Mouse (Mus musculus) liver, embryonic 14.5 days (tissue): ENCODE results near the gene Car3. TPM values are rescaled to one million over a fixed set of nuclear protein-coding genes. Genes with fewer than 3 reads are reported as not detected.

Experiments
- ATAC-seq: fragments of 200-750 bp; cut with Nextera tagmentation; 2 replicates; pipeline ENCODE4 v1.8.0; 2017; ENCODE audit warnings: moderate number of reproducible peaks, mild to moderate bottlenecking, moderate library complexity; ENCODE audit not compliant: insufficient read depth
- DNase-seq, 3 experiments: peaks; one replicate each; pipeline ENCODE4 v3.0.0-alpha.2; 2012 to 2013; ENCODE audit warnings: low read depth in 3 of 3, low spot score in 3 of 3
- H3K27ac ChIP-seq: fragments of 300-500 bp; sonication (generic); 2 replicates; pipeline ENCODE4 v1.5.1; 2014; ENCODE audit warnings: moderate library complexity, mild to moderate bottlenecking, control low read depth, inconsistent platforms
- H3K27me3 ChIP-seq: fragments of 300-500 bp; sonication (generic); 2 replicates; pipeline ENCODE4 v1.6.1; 2014; ENCODE audit warnings: mild to moderate bottlenecking, low read length, moderate library complexity; ENCODE audit not compliant: control insufficient read depth, insufficient read depth
- H3K36me3 ChIP-seq: fragments of 300-500 bp; sonication (generic); replicated peaks from 2 replicates; pipeline ENCODE4 v1.6.1; 2014; ENCODE audit warnings: low read depth; ENCODE audit not compliant: control insufficient read depth, insufficient read depth
- H3K4me1 ChIP-seq, 2 experiments: fragments of 200-500 bp in 1 of 2; fragments of 300-500 bp in 1 of 2; sonication (generic) in 1 of 2; replicated peaks; 2 replicates each; pipeline ENCODE4 v1.6.1; 2012 to 2014; ENCODE audit warnings: antibody characterized with exemption in 1 of 2, inconsistent platforms in 1 of 2, low read length in 1 of 2; ENCODE audit not compliant: control insufficient read depth in 2 of 2, insufficient read depth in 2 of 2
- H3K4me2 ChIP-seq: fragments of 300-500 bp; sonication (generic); 2 replicates; pipeline ENCODE4 v1.6.1; 2014; ENCODE audit warnings: low read depth, mild to moderate bottlenecking, control low read depth, moderate library complexity
- H3K4me3 ChIP-seq, 2 experiments: fragments of 200-500 bp in 1 of 2; fragments of 300-500 bp in 1 of 2; sonication (generic) in 1 of 2; 2 replicates each; pipeline ENCODE4 v1.5.1; 2012 to 2014; ENCODE audit warnings: low read depth in 2 of 2, low read length in 2 of 2, mild to moderate bottlenecking in 2 of 2, control low read depth in 1 of 2, inconsistent platforms in 1 of 2, moderate library complexity in 1 of 2; ENCODE audit not compliant: insufficient read depth in 1 of 2
- H3K9ac ChIP-seq: fragments of 300-500 bp; sonication (generic); replicated peaks from 2 replicates; pipeline ENCODE4 v1.6.1; 2014; ENCODE audit warnings: mild to moderate bottlenecking, control low read depth, moderate library complexity
- H3K9me3 ChIP-seq: fragments of 300-500 bp; sonication (generic); 2 replicates; pipeline ENCODE4 v1.6.1; 2016; ENCODE audit warnings: low read length, mixed read lengths; ENCODE audit not compliant: control insufficient read depth
- CTCF ChIP-seq: IDR thresholded peaks from 2 replicates; pipeline ENCODE4 v1.5.1; 2016; ENCODE audit warnings: antibody characterized with exemption, low read depth, control low read depth
- EP300 ChIP-seq: IDR thresholded peaks from 2 replicates; pipeline ENCODE4 v1.6.1; 2016; ENCODE audit warnings: antibody characterized with exemption, low read depth
- WGBS: fragments of 180-500 bp; shearing (Covaris S2); extraction: QIAGEN DNeasy Blood & Tissue Kit; methylation state at CpG from one replicate; pipeline ENCODE4 v1.1.7; 2014; ENCODE audit not compliant: insufficient replicate concordance; 5-methylcytosine and 5-hydroxymethylcytosine counted together
- polyA plus RNA-seq, 2 experiments: library from polyadenylated mRNA; depleted of rRNA in 1 of 2; stranded (reverse) in 1 of 2; unstranded in 1 of 2; fragments of >200 nt; fragmentation: Nextera tagmentation in 1 of 2; extraction: Ambion mirVana in 1 of 2; gene quantifications; 2 replicates each; pipeline versions ENCODE4 v1.2.1 to v1.2.3; 2012 to 2014

The Car3 gene
- polyA plus RNA-seq, 2 experiments, result 33.2 to 80.3 TPM

DNA sequence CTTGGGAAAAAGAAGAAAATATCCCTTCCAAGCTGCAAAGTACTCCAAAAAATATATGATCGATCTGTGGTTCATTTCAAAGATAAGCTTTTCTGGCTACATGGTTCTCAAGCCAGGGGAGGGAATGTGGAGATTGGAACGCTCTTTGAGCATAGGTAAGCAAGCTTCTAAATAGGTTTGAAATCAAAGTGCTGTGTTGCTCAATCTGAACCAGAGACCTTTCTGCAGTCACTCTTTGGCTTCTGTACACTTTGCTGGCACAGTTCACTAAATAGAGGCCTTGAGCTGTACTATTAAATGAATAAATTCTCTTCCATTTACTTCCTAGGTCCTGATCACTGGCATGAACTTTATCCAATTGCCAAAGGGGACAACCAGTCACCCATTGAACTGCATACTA lies 610 bp downstream of the Car3 start:
- Histone ChIP-seq H3K4me1 (no peaks in the 10 kb centered on the region), H3K9me3 (no peaks in the 10 kb centered on the region), H3K4me2 (no peak overlapping the region), H3K36me3 (no peaks in the 10 kb centered on the region), H3K4me3 (no peak overlapping the region), H3K27ac (no peak overlapping the region), H3K27me3 (peaks cover 9% of the 10 kb centered on the region), H3K9ac (no peak overlapping the region)
- peak; percentile 38; the same call in 1 of the 2 replicates for ATAC-seq
- no peak for DNase-seq
- WGBS, result 59% methylated on average over 2 of the region's 2 CpGs
- TF ChIP-seq CTCF (no peak), EP300 (no peak)

DNA sequence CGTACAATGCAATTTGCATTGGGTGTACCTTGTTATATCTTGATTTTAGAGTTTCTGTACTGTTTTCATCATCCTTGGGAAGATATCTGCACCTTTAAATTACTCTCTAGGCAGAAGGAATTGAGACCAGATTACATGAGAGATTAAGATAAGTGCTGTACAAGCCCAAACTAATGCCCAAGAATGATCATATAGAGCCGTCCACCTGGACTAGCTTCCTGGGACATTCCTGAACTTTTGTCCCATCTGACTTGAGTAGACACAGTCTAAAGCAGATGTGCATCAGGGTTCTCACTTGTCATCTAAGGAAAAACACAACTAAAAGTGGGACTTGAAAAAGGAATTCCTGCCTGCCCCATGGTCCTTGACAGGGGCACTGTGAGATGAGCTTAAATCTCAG lies 2.6 kb downstream of the Car3 start:
- H3K9me3 ChIP-seq, result no peaks in the 10 kb centered on the region
- H3K4me1 ChIP-seq, result peaks cover 0 to 4% of the 10 kb centered on the region in 2 experiments; a peak in 1 of 4 replicates
- H3K4me2 ChIP-seq, result no peak overlapping the region
- 54% methylated on average over 2 of the region's 2 CpGs for WGBS
- no peaks in the 10 kb centered on the region for H3K36me3 ChIP-seq
- no peak for ATAC-seq
- DNase-seq, result no peak
- H3K9ac ChIP-seq, result no peak overlapping the region
- no peak overlapping the region for H3K27ac ChIP-seq
- peaks cover 9% of the 10 kb centered on the region for H3K27me3 ChIP-seq
- H3K4me3 ChIP-seq, result no peak overlapping the region
- no peak for TF ChIP-seq EP300
- no peak for TF ChIP-seq CTCF

DNA sequence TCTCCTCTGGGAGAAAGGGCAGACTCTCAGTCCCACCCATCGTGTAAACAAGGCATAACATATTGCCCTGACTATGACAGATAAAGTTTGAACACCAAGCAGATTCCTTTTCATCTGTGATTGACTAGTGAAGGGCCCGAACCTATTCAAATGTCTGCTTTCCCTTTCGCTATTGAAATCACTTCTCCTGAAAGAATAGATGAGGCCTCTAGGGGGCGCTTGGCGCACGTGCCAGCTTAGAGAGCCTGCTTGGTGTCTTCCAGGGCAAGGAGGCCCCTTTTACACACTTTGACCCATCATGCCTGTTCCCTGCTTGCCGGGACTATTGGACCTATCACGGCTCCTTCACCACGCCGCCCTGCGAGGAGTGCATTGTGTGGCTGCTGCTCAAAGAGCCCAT lies 6.5 kb downstream of the Car3 start:
- H3K9ac ChIP-seq, result no peak overlapping the region

DNA sequence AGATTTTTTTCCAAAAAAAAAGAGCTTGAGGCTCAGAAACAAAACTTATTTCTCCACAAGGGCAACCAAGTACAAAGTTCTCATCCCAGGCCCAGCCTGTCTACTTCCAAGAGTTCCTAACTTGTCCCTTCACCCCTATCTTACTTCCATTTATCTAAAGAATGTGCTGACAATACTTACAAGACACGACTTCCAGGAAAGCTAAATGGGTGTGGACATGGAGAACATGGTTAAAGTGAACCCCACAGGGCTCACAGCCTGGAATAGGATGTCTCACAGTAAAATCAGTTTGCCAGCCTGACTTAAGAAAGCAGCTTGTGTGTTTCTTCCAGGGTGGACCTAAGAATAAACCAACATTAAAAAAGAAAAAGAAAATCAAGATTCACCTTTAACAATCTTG lies 7.2 kb downstream of the Car3 start:
- Histone ChIP-seq H3K36me3 (no peaks in the 10 kb centered on the region), H3K4me1 (peaks cover 0 to 9% of the 10 kb centered on the region in 2 experiments; a peak in 2 of 4 replicates), H3K4me3 (no peak overlapping the region), H3K27me3 (no peaks in the 10 kb centered on the region), H3K4me2 (no peak overlapping the region), H3K27ac (no peak overlapping the region), H3K9me3 (no peaks in the 10 kb centered on the region), H3K9ac (no peak overlapping the region)
- no peak for DNase-seq
- TF ChIP-seq EP300 (no peak), CTCF (no peak)
- ATAC-seq, result no peak
- WGBS, result 21% methylated on average over 1 of the region's 1 CpGs

More for the DNA sequence above, 6.5 kb downstream of the Car3 start:
- DNase-seq, result peak in 1 of 3 experiments; percentile 57
- peak overlapping the region; percentile 6 to 20; a peak in 3 of 4 replicates for H3K4me3 ChIP-seq
- H3K36me3 ChIP-seq, result no peaks in the 10 kb centered on the region
- peaks cover 0 to 6% of the 10 kb centered on the region in 2 experiments; a peak in 2 of 4 replicates for H3K4me1 ChIP-seq
- TF ChIP-seq EP300 (no peak), CTCF (peak; percentile 96)
- no peaks in the 10 kb centered on the region for H3K9me3 ChIP-seq
- WGBS, result 18% methylated on average over 11 of the region's 11 CpGs
- ATAC-seq, result peak; percentile 53
- H3K27ac ChIP-seq, result no peak overlapping the region
- H3K4me2 ChIP-seq, result peak overlapping the region; percentile 58
- no peaks in the 10 kb centered on the region for H3K27me3 ChIP-seq

DNA sequence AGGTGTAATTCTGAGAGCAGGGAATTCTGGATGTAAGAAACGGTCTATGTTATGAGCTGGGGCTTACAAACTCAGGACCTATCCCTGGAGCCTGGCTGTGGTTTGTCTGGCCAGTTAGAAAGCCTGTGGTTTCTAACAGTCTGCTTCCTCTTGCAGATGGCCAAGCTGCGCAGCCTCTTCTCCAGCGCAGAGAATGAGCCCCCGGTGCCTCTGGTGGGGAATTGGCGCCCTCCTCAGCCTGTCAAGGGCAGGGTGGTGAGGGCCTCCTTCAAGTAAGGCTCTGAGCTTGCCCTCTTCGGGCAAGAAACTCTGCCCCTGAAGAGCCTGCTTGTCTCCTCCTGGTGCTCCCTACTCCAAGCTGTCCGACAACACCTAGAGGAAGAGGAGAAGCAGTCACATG lies 8.1 kb downstream of the Car3 start:
- Histone ChIP-seq H3K4me2 (no peak overlapping the region), H3K4me1 (peaks cover 6 to 17% of the 10 kb centered on the region in 2 experiments), H3K27me3 (no peaks in the 10 kb centered on the region), H3K36me3 (no peaks in the 10 kb centered on the region), H3K4me3 (no peak overlapping the region), H3K9ac (no peak overlapping the region), H3K9me3 (no peaks in the 10 kb centered on the region), H3K27ac (no peak overlapping the region)
- ATAC-seq (peak; percentile 25; the same call in 1 of the 2 replicates), DNase-seq (no peak)
- TF ChIP-seq EP300 (no peak), CTCF (peak; percentile 49)
- WGBS, result 12% methylated on average over 7 of the region's 7 CpGs
